In genomic region chr12:5161631-5162030, GRCm38 (mm10) we compare ENCODE assay signal across 18 mouse cellular contexts.
"Had no signal": no experiment of that assay in that cellular context is flagged by ENCODE, and none has a peak within 500 bp of the region (broad histone marks: within the 10 kb centered on the region; RNA-seq: fewer than 3 reads in every experiment).

No protein-coding gene starts in this region.

- DNase-seq: kidney, postnatal 10 days; kidney, postnatal 36 days; left cerebral cortex, postnatal 4 days; liver, postnatal 0 days; lung, embryonic 14.5 days; retina, postnatal 1 day; right cerebral cortex, postnatal 25 days; spleen, adult 18-20 months; thymus, postnatal 25 days had no signal

- H3K4me3 ChIP-seq: kidney, embryonic 15.5 days; limb, embryonic 12.5 days; limb, embryonic 15.5 days; midbrain, embryonic 12.5 days; myocyte; neural tube, embryonic 13.5 days; stomach, embryonic 15.5 days had no signal

- H3K27ac ChIP-seq: kidney, embryonic 15.5 days; limb, embryonic 12.5 days; limb, embryonic 15.5 days; liver, embryonic 14.5 days; macrophage; midbrain, embryonic 12.5 days; neural tube, embryonic 13.5 days; stomach, embryonic 15.5 days had no signal

- H3K4me1 ChIP-seq: kidney, embryonic 15.5 days; midbrain, embryonic 12.5 days had no signal
